22 mouse cellular contexts compared by ENCODE assay signal in genomic region chr4:53356374-53356773, GRCm38 (mm10).
A peak's percentile ranks its signal among the peaks of the same experiment; 100 is the strongest.
DNase-seq lines count a peak whose midpoint lies in the region; ATAC-seq and TF ChIP-seq lines count a peak whose summit lies in the region.
"Had no signal": no experiment of that assay in that cellular context is flagged by ENCODE, and none has a peak within 500 bp of the region (broad histone marks: within the 10 kb centered on the region; RNA-seq: fewer than 3 reads in every experiment).

No protein-coding gene starts in this region.

- no peak overlapping the region for H3K4me3 ChIP-seq in kidney, postnatal 0 days (replicated peaks; ENCODE audit: low read depth, low read length)
- H3K4me3 ChIP-seq in lung, embryonic 14.5 days (ENCODE audit: low read depth, low read length) = no peak overlapping the region
- H3K4me3 ChIP-seq: forebrain, embryonic 12.5 days; heart, embryonic 10.5 days; limb, embryonic 15.5 days; stomach, embryonic 15.5 days had no signal

- H3K27me3 ChIP-seq in kidney, postnatal 0 days (ENCODE audit: insufficient read depth, low read length) = no peaks in the 10 kb centered on the region
- H3K27me3 ChIP-seq in lung, embryonic 14.5 days (ENCODE audit: insufficient read depth, low read length) = no peaks in the 10 kb centered on the region
- H3K27me3 ChIP-seq: forebrain, embryonic 12.5 days; limb, embryonic 15.5 days; stomach, embryonic 15.5 days had no signal

- H3K9me3 ChIP-seq in kidney, postnatal 0 days (replicated peaks; ENCODE audit: low read length) = no peaks in the 10 kb centered on the region
- H3K9me3 ChIP-seq in lung, embryonic 14.5 days (ENCODE audit: low read depth, low read length) = no peaks in the 10 kb centered on the region
- H3K9me3 ChIP-seq: forebrain, embryonic 12.5 days; heart, embryonic 10.5 days; limb, embryonic 15.5 days; stomach, embryonic 15.5 days had no signal

- peak; percentile 40 for TF ChIP-seq CTCF in kidney, postnatal 0 days (IDR thresholded peaks at IDR 0.05; ENCODE audit: low read depth)
- TF ChIP-seq CTCF in lung, embryonic 14.5 days (IDR thresholded peaks at IDR 0.05; ENCODE audit: low read depth) = peak; percentile 42

- H3K27ac ChIP-seq in kidney, postnatal 0 days = no peak overlapping the region
- no peak overlapping the region for H3K27ac ChIP-seq in lung, embryonic 14.5 days (ENCODE audit: low read depth)
- H3K27ac ChIP-seq: forebrain, embryonic 12.5 days; heart, embryonic 10.5 days; hindbrain, embryonic 14.5 days; limb, embryonic 15.5 days; stomach, embryonic 15.5 days had no signal

- H3K9ac ChIP-seq in kidney, postnatal 0 days (ENCODE audit: low read depth, low read length) = no peak overlapping the region
- H3K9ac ChIP-seq in lung, embryonic 14.5 days = no peak overlapping the region
- H3K9ac ChIP-seq: forebrain, embryonic 12.5 days; hindbrain, embryonic 14.5 days; limb, embryonic 15.5 days; stomach, embryonic 15.5 days had no signal

- 79% methylated on average over 2 of the region's 2 CpGs for WGBS in kidney, postnatal 0 days
- WGBS in lung, embryonic 14.5 days = 75% methylated on average over 2 of the region's 2 CpGs

- no peaks in the 10 kb centered on the region for H3K36me3 ChIP-seq in kidney, postnatal 0 days (ENCODE audit: insufficient read depth, low read length)
- no peaks in the 10 kb centered on the region for H3K36me3 ChIP-seq in lung, embryonic 14.5 days (ENCODE audit: insufficient read depth)
- H3K36me3 ChIP-seq: forebrain, embryonic 12.5 days; heart, embryonic 10.5 days; limb, embryonic 15.5 days; stomach, embryonic 15.5 days had no signal

- no peak overlapping the region for H3K4me2 ChIP-seq in kidney, postnatal 0 days (ENCODE audit: low read length)
- H3K4me2 ChIP-seq in lung, embryonic 14.5 days = no peak overlapping the region
- H3K4me2 ChIP-seq: forebrain, embryonic 12.5 days; hindbrain, embryonic 14.5 days; limb, embryonic 15.5 days; stomach, embryonic 15.5 days had no signal

- ATAC-seq in kidney, postnatal 0 days (replicated peaks; ENCODE audit: low FRiP score, low read depth) = no peak
- no peak for ATAC-seq in lung, embryonic 14.5 days (ENCODE audit: insufficient read depth)
- no peak for ATAC-seq in activated CD4-positive, CD25-positive, alpha-beta regulatory T cell, adult 4 months

- no peaks in the 10 kb centered on the region for H3K4me1 ChIP-seq in kidney, postnatal 0 days (replicated peaks; ENCODE audit: insufficient read depth, low read length)
- no peaks in the 10 kb centered on the region for H3K4me1 ChIP-seq in lung, embryonic 14.5 days (ENCODE audit: insufficient read depth)
- H3K4me1 ChIP-seq: heart, embryonic 10.5 days; stomach, embryonic 15.5 days had no signal

- DNase-seq in kidney, postnatal 0 days (ENCODE audit: low spot score) = no peak
- no peak for DNase-seq in kidney, postnatal 4 days
- DNase-seq in lung, embryonic 14.5 days = peak; percentile 17
- DNase-seq in lung, postnatal 25 days (ENCODE audit: low spot score) = no peak
- peak; percentile 20 for DNase-seq in NIH3T3 (ENCODE audit: low read depth)
- peak; percentile 41 for DNase-seq in layer of hippocampus, adult 9-10 months (ENCODE audit: low spot score)
- no peak for DNase-seq in c-Kit-positive CD71-positive TER-119-positive erythroid progenitor cells, embryonic 14.5 days (ENCODE audit: low spot score)
- DNase-seq: adrenal gland, adult 8-10 months; cerebellum, adult 9-11 months; embryo, embryonic 11 days; gastrocnemius, postnatal 25 days; heart, postnatal 14 days; kidney, adult 11 months; kidney, postnatal 14 days; lung, postnatal 14 days; right cerebral cortex, postnatal 14 days had no signal

Comparison
In these comparisons a context has a peak if more than half of its experiments do, and no peak if none do; other contexts are left out.
1. DNase-seq: peak in lung, embryonic 14.5 days (single experiment), NIH3T3 (single experiment) and layer of hippocampus, adult 9-10 months (single experiment); none in kidney, postnatal 0 days (single experiment), kidney, postnatal 4 days (0 of 2), lung, postnatal 25 days (single experiment) and c-Kit-positive CD71-positive TER-119-positive erythroid progenitor cells, embryonic 14.5 days (single experiment).